Mouse (Mus musculus) cerebellum, postnatal 4 days (tissue): Measurements from ENCODE around the gene Crispld2.

Source experiments
- DNase-seq, 2 experiments: peaks; one replicate each; pipeline ENCODE4 v3.0.0; 2022; ENCODE audit warnings: low spot score in 2 of 2, mixed read lengths in 1 of 2

Crispld2 gene

DNA sequence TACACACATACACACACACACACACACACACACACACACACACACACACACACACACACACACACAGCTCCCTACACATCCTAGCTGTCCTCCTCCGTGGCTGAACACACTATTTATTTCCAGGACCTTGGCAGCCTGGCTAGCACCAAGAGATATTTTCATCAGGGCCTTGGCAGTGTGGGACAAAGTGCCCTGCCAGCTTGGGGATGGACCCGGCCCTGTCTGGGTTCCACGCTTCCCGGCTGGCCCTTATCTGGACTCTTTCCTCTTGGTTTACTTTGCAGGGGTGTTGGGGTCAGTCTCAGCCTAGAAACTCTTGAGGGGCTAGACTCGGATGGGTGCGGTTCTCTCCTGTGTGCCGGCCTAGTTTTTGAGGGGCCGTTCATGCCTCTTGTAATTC, 8.2 kb downstream of the Crispld2 start:
- no peak for DNase-seq

DNA sequence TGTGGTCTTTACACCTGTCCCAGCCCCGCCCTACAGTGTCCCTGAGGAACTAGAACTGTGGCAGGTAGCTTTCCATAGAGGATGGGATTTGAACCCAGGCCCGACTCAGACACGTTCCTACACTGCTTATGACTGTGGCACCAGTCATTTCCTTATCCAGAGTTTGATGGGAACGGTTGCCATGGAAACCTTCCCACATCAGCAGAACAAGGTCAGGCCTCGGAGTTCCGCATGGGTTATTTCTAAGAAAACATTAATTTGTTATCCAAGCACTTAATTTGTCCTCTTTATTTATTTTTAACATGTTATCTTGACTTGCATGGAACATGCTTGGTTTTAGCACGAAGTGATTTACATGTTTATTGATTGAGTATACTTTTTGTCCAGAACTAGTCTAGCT, 9.5 kb downstream of the Crispld2 start:
- no peak for DNase-seq

DNA sequence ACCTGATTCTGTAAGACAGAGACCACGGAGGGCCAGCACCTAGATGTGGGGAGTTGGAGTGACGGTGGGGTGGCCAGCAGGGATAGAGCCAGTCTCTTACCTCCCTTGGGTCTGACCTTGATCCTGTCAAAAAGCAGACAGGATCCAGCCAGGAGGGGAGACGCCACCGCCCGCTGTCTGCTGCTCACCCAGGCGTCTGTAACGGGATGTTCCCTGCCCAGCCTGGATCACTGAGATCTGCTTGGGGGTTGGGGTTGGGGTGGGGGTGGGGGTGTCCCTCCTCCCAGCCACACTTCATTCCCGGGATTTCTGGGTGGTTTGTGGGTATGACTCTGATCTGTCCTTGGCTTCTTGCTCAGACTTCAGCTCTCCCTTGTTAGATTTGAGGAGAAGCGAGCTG, 10.1 kb downstream of the Crispld2 start:
- DNase-seq, result no peak

GRCm38 (mm10) chr8:120004154-120004702, 12.0 kb downstream of the Crispld2 start:
- DNase-seq, result peak in 1 of 2 experiments; percentile 27

- DNase-seq, result no peak
Measured at GRCm38 (mm10) chr8:120004705-120005381, 12.6 kb downstream of the Crispld2 start.

- no peak for DNase-seq
Measured at GRCm38 (mm10) chr8:120006645-120007160, 14.5 kb downstream of the Crispld2 start.

DNA sequence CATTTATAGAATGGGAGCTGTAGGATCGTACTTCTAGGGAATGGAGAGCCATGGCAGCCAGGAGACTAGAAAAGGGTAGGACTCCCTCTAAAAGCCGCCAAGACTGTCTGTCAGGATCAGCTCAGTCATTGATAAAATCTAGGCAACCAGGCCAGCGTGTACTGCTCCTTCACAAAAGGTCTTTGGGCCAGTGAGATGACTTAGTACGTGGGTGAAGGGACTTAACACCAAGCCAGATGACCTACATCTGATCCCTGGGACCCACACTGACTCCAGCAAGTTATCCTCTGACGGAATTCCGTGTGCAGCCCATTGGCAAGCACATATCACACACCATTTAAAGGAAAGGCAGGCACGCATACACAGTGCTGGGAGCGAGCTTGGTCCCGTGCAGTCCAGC, 14.9 kb downstream of the Crispld2 start:
- DNase-seq, result no peak

DNA sequence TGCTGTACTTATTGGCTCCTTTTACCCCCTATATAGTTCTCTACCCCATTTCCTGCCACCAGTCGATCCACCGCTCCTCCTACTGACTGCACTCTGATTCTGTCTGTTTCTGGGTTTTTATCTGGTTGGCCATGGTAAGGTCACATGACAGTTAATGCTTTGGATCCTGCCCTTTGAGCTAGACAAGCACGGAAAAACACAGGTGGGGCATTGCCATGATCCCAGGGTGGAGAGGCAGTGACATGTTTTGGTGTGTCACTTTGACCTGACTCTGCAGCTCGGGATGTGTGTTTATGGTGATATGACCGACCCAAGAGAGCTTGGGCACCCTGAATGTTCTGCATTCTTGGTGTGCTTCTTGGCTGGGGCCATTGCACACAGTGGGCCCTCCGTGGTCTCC, 17.0 kb downstream of the Crispld2 start:
- DNase-seq, result no peak

- no peak for DNase-seq
Measured at GRCm38 (mm10) chr8:120012491-120012890, 20.3 kb downstream of the Crispld2 start.

DNA sequence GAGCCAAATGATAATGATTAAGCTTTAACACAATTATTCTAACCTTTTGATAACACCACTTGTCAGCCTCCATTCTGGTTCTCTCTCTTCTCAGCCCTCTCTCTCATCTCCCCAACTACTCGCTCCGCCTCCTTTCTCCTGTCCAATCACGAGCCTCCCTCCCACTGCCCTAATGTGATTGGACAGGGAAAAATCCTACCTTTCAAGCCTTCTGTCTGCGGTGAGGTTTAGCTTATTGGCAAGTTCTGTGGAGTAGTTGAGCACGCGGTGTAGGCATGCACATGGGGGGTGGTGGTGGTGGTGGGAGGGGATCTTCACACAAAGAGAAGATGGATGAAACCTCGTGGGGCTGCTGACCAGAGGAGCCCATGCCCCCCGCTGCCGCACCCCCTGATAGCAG, 20.7 kb downstream of the Crispld2 start:
- DNase-seq, result no peak

DNA sequence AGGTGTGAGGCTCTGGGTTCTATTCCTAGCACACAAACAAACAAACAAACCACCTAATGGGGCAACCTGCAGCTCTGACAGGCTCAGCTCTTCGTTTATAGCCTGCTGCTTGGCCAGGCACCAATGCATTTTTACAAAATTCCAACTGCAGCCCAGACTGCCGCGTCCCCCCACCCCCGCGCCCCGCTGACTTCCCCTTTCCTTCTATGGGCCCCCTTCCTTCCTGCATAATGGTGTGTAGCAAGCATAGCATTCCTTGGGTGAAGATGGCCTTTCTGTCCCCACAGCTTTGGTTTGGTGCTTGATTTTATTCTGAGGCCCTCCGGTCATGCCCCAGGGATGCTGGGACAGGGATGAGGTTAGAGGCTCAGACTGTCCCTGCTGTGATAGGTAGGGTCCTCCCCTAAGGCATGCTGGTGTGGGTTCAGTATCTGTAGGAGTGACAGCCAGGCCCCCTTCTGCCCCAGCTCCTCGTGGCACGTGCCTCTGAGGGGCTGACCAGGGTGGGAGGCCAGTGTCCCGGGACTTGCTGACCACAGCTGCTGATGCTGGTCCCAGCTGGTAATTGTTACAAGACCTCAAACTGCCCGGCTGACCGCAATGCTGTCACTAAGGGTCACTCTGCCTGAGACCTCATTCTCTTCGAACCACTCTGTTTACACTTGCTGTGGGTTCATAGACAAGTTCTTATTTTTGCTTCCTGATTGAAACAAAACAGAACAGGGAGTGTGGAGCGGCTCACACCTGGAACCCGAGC, 22.2 kb downstream of the Crispld2 start:
- DNase-seq, result no peak

- no peak for DNase-seq
Measured at GRCm38 (mm10) chr8:120015916-120016315, 23.7 kb downstream of the Crispld2 start.

DNA sequence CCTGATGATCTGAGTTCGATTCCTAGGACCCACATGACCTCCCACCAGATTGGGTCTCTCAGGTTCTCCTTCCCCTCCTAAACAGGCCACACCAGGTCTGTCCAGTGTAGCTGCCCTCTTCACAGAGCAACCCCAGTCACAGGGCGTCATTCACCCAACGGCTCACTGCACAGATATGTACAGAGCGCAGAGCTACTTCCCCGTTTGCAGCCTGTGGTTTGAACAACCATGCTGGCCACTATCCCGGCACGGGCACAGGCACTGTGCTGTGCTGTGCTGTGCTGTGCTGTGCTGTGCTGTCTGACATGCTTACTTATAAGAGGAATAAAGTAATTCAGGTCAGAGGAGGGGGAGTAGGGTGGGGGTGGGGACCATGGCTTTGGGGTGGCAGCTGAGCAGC, 24.2 kb downstream of the Crispld2 start:
- no peak for DNase-seq

DNA sequence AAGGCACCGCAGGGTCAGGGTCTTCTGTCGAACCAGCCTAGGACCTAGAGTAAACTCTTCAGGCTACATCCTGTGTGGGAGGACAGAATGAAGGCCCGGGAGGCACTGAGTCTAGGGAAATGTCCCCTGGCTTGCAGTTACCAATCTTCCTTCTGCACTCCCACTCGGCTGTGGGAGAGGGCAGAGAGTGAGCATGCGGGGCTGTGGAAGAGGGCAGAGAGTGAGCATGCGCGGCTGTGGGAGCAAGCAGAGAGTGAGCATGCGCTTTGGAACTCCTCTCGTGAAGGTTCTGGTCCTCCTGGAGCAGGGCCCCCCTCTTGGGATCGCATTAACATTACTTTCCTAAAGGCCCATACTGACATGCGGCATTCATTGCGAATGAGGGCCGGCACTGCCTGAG, 25.1 kb downstream of the Crispld2 start:
- no peak for DNase-seq

GRCm38 (mm10) chr8:120017786-120018185, 25.5 kb downstream of the Crispld2 start:
- DNase-seq, result no peak

- DNase-seq, result no peak
Measured at GRCm38 (mm10) chr8:120018379-120018778, 26.1 kb downstream of the Crispld2 start.

DNA sequence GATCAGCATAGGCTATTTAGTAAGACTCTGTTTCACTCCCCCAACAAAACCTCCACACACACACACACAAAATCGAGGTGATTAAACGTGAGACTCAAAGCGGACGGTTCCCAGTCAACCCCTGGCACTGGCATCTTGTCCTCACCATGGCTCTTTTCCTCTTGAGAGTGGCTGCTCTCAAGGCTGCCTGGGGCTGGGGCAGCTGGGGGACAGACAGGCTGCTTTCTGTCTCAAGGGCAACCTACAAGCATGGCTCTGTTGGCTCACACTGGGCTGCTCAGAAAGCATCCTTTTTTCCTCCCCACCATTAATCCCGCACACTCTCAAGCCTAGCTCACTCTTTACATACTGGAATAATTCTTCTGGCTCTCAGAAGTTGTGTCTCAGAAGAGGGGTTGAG, 27.1 kb downstream of the Crispld2 start:
- no peak for DNase-seq

DNA sequence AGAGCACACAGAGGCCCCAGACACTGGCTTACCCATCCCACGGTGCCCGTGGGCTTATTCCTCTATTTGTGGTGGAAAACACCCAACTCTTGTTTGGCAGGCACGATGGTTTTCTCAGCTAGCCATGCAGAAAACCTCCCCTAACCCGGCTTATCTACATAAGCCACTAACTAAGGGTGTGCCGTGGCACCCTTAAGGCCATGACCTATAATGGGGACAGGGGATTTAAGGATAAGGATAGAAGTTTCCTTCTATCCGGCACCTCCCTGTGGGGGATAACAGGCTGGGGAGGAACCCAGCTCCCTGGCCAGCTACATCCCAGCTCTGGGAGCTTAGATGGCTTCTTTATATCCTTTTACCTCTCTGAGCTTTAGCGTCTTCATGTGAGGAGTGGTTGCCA, 28.1 kb downstream of the Crispld2 start:
- no peak for DNase-seq

- no peak for DNase-seq
Measured at GRCm38 (mm10) chr8:120026199-120026598, 34.0 kb downstream of the Crispld2 start.

DNA sequence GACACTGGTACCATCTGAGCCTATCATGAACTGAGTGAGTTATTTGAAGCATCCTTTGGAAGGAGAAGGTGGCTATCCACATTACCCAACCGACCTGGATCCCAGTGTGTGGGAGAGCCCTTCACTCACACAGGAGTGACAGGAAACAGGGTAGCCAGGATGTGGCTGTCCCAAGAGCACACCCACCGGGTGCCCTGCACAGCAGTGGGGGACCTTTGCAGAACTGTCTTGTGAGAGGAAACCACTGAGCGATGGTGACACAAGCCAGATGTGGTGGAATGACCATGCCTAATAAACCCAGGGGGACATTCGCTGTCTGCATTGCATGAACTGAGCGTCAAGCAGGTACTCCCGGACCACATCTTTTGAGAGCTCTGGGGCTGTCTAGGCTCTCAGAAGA, 34.8 kb downstream of the Crispld2 start:
- DNase-seq, result no peak

DNA sequence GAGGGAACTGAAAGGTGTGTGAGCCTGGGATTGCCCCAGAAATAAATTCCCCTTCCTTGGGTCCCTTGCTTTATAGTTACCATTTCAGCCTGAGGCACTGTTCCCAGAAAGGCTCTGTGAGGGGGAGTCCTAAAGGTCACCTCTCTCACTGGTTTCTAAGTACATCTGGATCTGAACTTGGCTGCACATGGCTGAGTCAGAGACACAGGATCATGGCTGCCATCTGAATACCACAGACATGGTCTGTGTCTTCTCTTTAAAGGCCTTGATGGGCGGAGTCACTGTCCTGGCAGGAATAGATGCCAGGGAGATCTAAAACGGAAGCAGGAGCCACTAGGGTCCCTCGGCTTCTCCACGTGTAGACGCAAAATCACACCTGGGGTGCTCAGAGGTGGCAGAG, 38.2 kb downstream of the Crispld2 start:
- DNase-seq, result no peak

DNA sequence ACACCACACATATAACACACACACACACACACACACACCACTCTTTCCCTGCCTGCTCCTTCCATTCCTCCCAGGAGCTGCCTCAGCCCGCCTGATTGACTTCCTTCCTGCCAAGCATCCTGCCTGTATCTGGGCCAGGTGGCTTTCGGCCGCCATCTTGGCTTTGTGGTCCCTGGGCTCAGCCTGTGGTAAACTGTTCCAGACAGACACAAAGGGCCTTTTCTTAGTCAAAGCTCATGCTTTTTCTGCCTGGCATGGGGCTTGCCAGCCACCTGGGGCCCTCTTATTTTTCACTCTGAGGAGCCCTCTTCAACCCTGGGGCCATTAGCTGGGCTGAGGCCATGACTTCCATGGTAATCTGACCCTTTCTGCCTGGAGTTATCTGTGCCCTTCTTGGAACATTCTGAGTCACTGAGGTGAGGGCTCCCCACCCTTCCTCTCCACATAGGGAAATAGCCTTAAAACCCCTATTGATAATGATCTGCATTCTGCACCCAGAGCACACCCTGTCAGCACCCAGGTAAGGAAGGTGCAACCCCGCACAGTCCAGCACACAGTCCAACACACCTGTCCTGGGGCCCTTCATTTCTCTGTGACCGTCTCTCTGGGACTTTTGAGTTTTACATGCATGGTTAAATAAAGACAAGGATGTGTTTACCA, 40.4 kb downstream of the Crispld2 start:
- peak in 1 of 2 experiments; percentile 29 for DNase-seq
